Mouse (Mus musculus) embryonic facial prominence, embryonic 13.5 days (tissue): ENCODE results near the gene Gca. TPM values are rescaled to one million over a fixed set of nuclear protein-coding genes. Genes with fewer than 3 reads are reported as not detected.

ENCODE experiments used
- ATAC-seq: fragments of 200-750 bp; cut with Nextera tagmentation; 2 replicates; pipeline ENCODE4 v1.8.0; 2017; ENCODE audit warnings: low read depth; ENCODE audit not compliant: insufficient number of reproducible peaks, insufficient read depth, low FRiP score, low TSS enrichment
- H3K27ac ChIP-seq: fragments of 300-500 bp; sonication (generic); 2 replicates; pipeline ENCODE4 v1.5.1; 2015; ENCODE audit warnings: moderate library complexity, mild to moderate bottlenecking, inconsistent platforms
- H3K27me3 ChIP-seq: fragments of 300-500 bp; sonication (generic); 2 replicates; pipeline ENCODE4 v1.6.1; 2015; ENCODE audit warnings: mild to moderate bottlenecking, inconsistent platforms
- H3K36me3 ChIP-seq: fragments of 300-500 bp; sonication (generic); 2 replicates; pipeline ENCODE4 v1.6.1; 2015; ENCODE audit warnings: mild to moderate bottlenecking, inconsistent platforms
- H3K4me1 ChIP-seq: fragments of 300-500 bp; sonication (generic); 2 replicates; pipeline ENCODE4 v1.6.1; 2015; ENCODE audit warnings: inconsistent platforms
- H3K4me2 ChIP-seq: fragments of 300-500 bp; sonication (generic); 2 replicates; pipeline ENCODE4 v1.6.1; 2015; ENCODE audit warnings: moderate library complexity, mild to moderate bottlenecking, inconsistent platforms
- H3K4me3 ChIP-seq: fragments of 300-500 bp; sonication (generic); 2 replicates; pipeline ENCODE4 v1.5.1; 2015; ENCODE audit warnings: mild to moderate bottlenecking, inconsistent platforms
- H3K9ac ChIP-seq: fragments of 300-500 bp; sonication (generic); 2 replicates; pipeline ENCODE4 v1.6.1; 2015; ENCODE audit warnings: mild to moderate bottlenecking, inconsistent platforms
- H3K9me3 ChIP-seq: fragments of 300-500 bp; sonication (generic); 2 replicates; pipeline ENCODE4 v1.6.1; 2016; ENCODE audit warnings: inconsistent platforms
- WGBS: fragments of 180-500 bp; shearing (Covaris S2); methylation state at CpG from one replicate; pipeline ENCODE4 v1.1.7; 2015; ENCODE audit warnings: mixed read lengths; 5-methylcytosine and 5-hydroxymethylcytosine counted together
- polyA plus RNA-seq: library from polyadenylated mRNA; unstranded; fragments of >200 nt; fragmentation: Nextera tagmentation; extraction: Ambion mirVana; gene quantifications from 2 replicates; pipeline ENCODE4 v1.2.1, GENCODE M21; 2015

The Gca gene
- polyA plus RNA-seq, result 1.9 and 2.1 TPM in 2 replicates

GRCm38 (mm10) chr2:62664135-62664670 lies at the start of gene Gca:
TSS of gene Gca (plus strand) at chr2:62664285.
- Histone ChIP-seq H3K27ac (no peak within 1 kb of the TSS), H3K9ac (peak within 1 kb of the TSS; percentile 58), H3K27me3 (peaks cover 20% of the 10 kb centered on the region), H3K4me1 (no peaks in the 10 kb centered on the region), H3K4me2 (peak within 1 kb of the TSS; percentile 93), H3K4me3 (peak within 1 kb of the TSS; percentile 59), H3K36me3 (no peaks in the 10 kb centered on the region), H3K9me3 (no peaks in the 10 kb centered on the region)
- WGBS, result 2% methylated on average over 37 of the region's 43 CpGs
- peak; percentile 94 for ATAC-seq

GRCm38 (mm10) chr2:62618934-62619341 lies 45.1 kb upstream of the Gca start:
- no peak for ATAC-seq

GRCm38 (mm10) chr2:62619679-62620078 lies 44.4 kb upstream of the Gca start:
- Histone ChIP-seq H3K4me3 (no peak overlapping the region), H3K36me3 (no peaks in the 10 kb centered on the region), H3K27me3 (no peaks in the 10 kb centered on the region), H3K4me2 (no peak overlapping the region), H3K27ac (no peak overlapping the region), H3K9me3 (no peaks in the 10 kb centered on the region), H3K4me1 (peaks cover 6% of the 10 kb centered on the region; the same call in 1 of the 2 replicates), H3K9ac (no peak overlapping the region)
- WGBS, result 40% methylated on average over 2 of the region's 2 CpGs
- no peak for ATAC-seq

More at GRCm38 (mm10) chr2:62618934-62619341, 45.1 kb upstream of the Gca start:
- WGBS, result 85% methylated on average over 7 of the region's 7 CpGs
- no peak overlapping the region for H3K4me3 ChIP-seq
- H3K9me3 ChIP-seq, result no peaks in the 10 kb centered on the region
- H3K4me1 ChIP-seq, result peaks cover 6% of the 10 kb centered on the region; the same call in 1 of the 2 replicates
- H3K4me2 ChIP-seq, result no peak overlapping the region
- no peak overlapping the region for H3K9ac ChIP-seq
- H3K27ac ChIP-seq, result no peak overlapping the region
- H3K36me3 ChIP-seq, result no peaks in the 10 kb centered on the region
- H3K27me3 ChIP-seq, result no peaks in the 10 kb centered on the region

GRCm38 (mm10) chr2:62623024-62623441 lies 41.1 kb upstream of the Gca start:
- 61% methylated on average over 8 of the region's 8 CpGs for WGBS
- H3K4me2 ChIP-seq, result no peak overlapping the region
- no peak overlapping the region for H3K9ac ChIP-seq
- H3K4me3 ChIP-seq, result no peak overlapping the region
- no peak overlapping the region for H3K27ac ChIP-seq
- H3K4me1 ChIP-seq, result peaks cover 6% of the 10 kb centered on the region; the same call in 1 of the 2 replicates
- H3K27me3 ChIP-seq, result no peaks in the 10 kb centered on the region
- no peak for ATAC-seq
- no peaks in the 10 kb centered on the region for H3K36me3 ChIP-seq
- H3K9me3 ChIP-seq, result no peaks in the 10 kb centered on the region

GRCm38 (mm10) chr2:62627728-62628127 lies 36.4 kb upstream of the Gca start:
- Histone ChIP-seq H3K4me3 (no peak overlapping the region), H3K27me3 (no peaks in the 10 kb centered on the region), H3K4me2 (no peak overlapping the region), H3K27ac (no peak overlapping the region), H3K4me1 (peaks cover 6% of the 10 kb centered on the region; the same call in 1 of the 2 replicates), H3K36me3 (no peaks in the 10 kb centered on the region), H3K9me3 (no peaks in the 10 kb centered on the region), H3K9ac (no peak overlapping the region)
- 10% methylated on average over 5 of the region's 5 CpGs for WGBS
- ATAC-seq, result no peak

- Histone ChIP-seq H3K4me1 (peaks cover 2% of the 10 kb centered on the region; the same call in 1 of the 2 replicates), H3K9ac (no peak overlapping the region), H3K36me3 (no peaks in the 10 kb centered on the region), H3K4me2 (no peak overlapping the region), H3K9me3 (no peaks in the 10 kb centered on the region), H3K27ac (no peak overlapping the region), H3K4me3 (no peak overlapping the region), H3K27me3 (no peaks in the 10 kb centered on the region)
- 82% methylated on average over 5 of the region's 5 CpGs for WGBS
- no peak for ATAC-seq
These were observed 35.7 kb upstream of the Gca start for GRCm38 (mm10) chr2:62628356-62628755.

- Histone ChIP-seq H3K4me1 (no peaks in the 10 kb centered on the region), H3K27ac (no peak overlapping the region), H3K27me3 (no peaks in the 10 kb centered on the region), H3K9ac (no peak overlapping the region), H3K36me3 (no peaks in the 10 kb centered on the region), H3K4me2 (no peak overlapping the region), H3K9me3 (no peaks in the 10 kb centered on the region), H3K4me3 (no peak overlapping the region)
- no peak for ATAC-seq
- 20% methylated on average over 6 of the region's 6 CpGs for WGBS
These were observed 33.6 kb upstream of the Gca start for GRCm38 (mm10) chr2:62630446-62630845.

GRCm38 (mm10) chr2:62639869-62640268 lies 24.2 kb upstream of the Gca start:
- 84% methylated on average over 2 of the region's 2 CpGs for WGBS
- H3K4me1 ChIP-seq, result no peaks in the 10 kb centered on the region

GRCm38 (mm10) chr2:62643405-62644305 lies 20.4 kb upstream of the Gca start:
- Histone ChIP-seq H3K4me1 (0 out of 2 replicates have a peak, but pooled peaks cover 4% of the 10 kb centered on the region), H3K9ac (no peak overlapping the region), H3K27me3 (peaks cover 5% of the 10 kb centered on the region; the same call in 1 of the 2 replicates), H3K9me3 (no peaks in the 10 kb centered on the region), H3K4me2 (0 out of 2 replicates have a peak overlapping the region, but pooled peaks have one; percentile 12), H3K27ac (no peak overlapping the region), H3K4me3 (no peak overlapping the region), H3K36me3 (no peaks in the 10 kb centered on the region)
- ATAC-seq, result no peak
- WGBS, result 51% methylated on average over 21 of the region's 21 CpGs

More at GRCm38 (mm10) chr2:62639869-62640268, 24.2 kb upstream of the Gca start:
- Histone ChIP-seq H3K4me2 (no peak overlapping the region), H3K27ac (no peak overlapping the region), H3K9me3 (no peaks in the 10 kb centered on the region), H3K36me3 (no peaks in the 10 kb centered on the region), H3K27me3 (0 out of 2 replicates have a peak, but pooled peaks cover 5% of the 10 kb centered on the region), H3K4me3 (no peak overlapping the region), H3K9ac (no peak overlapping the region)
- ATAC-seq, result no peak

GRCm38 (mm10) chr2:62644891-62645290 lies 19.2 kb upstream of the Gca start:
- Histone ChIP-seq H3K27ac (no peak overlapping the region), H3K4me3 (no peak overlapping the region), H3K4me1 (0 out of 2 replicates have a peak, but pooled peaks cover 4% of the 10 kb centered on the region), H3K4me2 (no peak overlapping the region), H3K36me3 (no peaks in the 10 kb centered on the region), H3K9me3 (no peaks in the 10 kb centered on the region), H3K9ac (no peak overlapping the region), H3K27me3 (peaks cover 5% of the 10 kb centered on the region; the same call in 1 of the 2 replicates)
- WGBS, result 85% methylated on average over 5 of the region's 5 CpGs
- ATAC-seq, result no peak

GRCm38 (mm10) chr2:62645475-62645874 lies 18.6 kb upstream of the Gca start:
- Histone ChIP-seq H3K9ac (peak overlapping the region; percentile 67), H3K4me2 (peak overlapping the region; percentile 71), H3K27ac (no peak overlapping the region), H3K9me3 (no peaks in the 10 kb centered on the region), H3K27me3 (peaks cover 5% of the 10 kb centered on the region; the same call in 1 of the 2 replicates), H3K36me3 (no peaks in the 10 kb centered on the region), H3K4me1 (0 out of 2 replicates have a peak, but pooled peaks cover 4% of the 10 kb centered on the region), H3K4me3 (peak overlapping the region; percentile 58)
- WGBS, result 37% methylated on average over 12 of the region's 12 CpGs
- no peak for ATAC-seq
